Mouse (Mus musculus): ENCODE data around the gene Ttc28.

- no peak for TF ChIP-seq CTCF (IDR thresholded peaks at IDR 0.05)
- no peak for TF ChIP-seq EP300 (IDR thresholded peaks at IDR 0.05)
Measured at GRCm38 (mm10) chr5:111164348-111164920, 284.8 kb downstream of the Ttc28 start.

Data from lung, postnatal 0 days (tissue).